Mouse (Mus musculus): ENCODE measurements around the gene Mindy3.

- TF ChIP-seq POLR2A (IDR thresholded peaks at IDR 0.05; ENCODE audit: low read depth, low read length) (no peak), CTCF (conservative IDR thresholded peaks at IDR 0.05; ENCODE audit: insufficient read depth, insufficient read length, low read depth, low read length) (no peak)
Observed at GRCm38 (mm10) chr2:12297287-12297686, 122.0 kb downstream of the Mindy3 start.

Data from kidney, adult 2 months (tissue).